Mouse (Mus musculus): Measurements from ENCODE around the gene Xpr1. TPM values are rescaled to one million over a fixed set of nuclear protein-coding genes. Genes with fewer than 3 reads are reported as not detected.

The Xpr1 gene
- total RNA-seq, 2 experiments from 2014 or later, result 28.8 to 33.5 TPM

Small RNA genes lying within 50 kb of the gene (microRNA-seq; reads per million reads assigned to microRNA genes)
- gene Gm22569, result 0 reads per million in 2 experiments

Other genes starting within 250 kb of the Xpr1 start
- 10 to 100 TPM; 28.5 to 31.8 TPM for gene BC034090, start 173.0 kb downstream of the Xpr1 start, total RNA-seq (2021)
- 10 to 100 TPM; 59.2 to 59.5 TPM for gene Acbd6, start 140.7 kb upstream of the Xpr1 start, total RNA-seq (2021)

Data from heart, adult 18-20 months (tissue).